In genomic region chr16:43506189-43506751, GRCm38 (mm10) we compare ENCODE assay signal across 7 mouse cellular contexts.
DNase-seq lines count a peak whose midpoint lies in the region; ATAC-seq and TF ChIP-seq lines count a peak whose summit lies in the region.

No protein-coding gene starts in this region.

- H3K36me3 ChIP-seq in lung, embryonic 14.5 days (ENCODE audit: insufficient read depth): no peaks in the 10 kb centered on the region
- no peaks in the 10 kb centered on the region for H3K36me3 ChIP-seq in embryonic facial prominence, embryonic 15.5 days
- H3K36me3 ChIP-seq in hindbrain, embryonic 16.5 days (ENCODE audit: control insufficient read depth, insufficient read depth, low read length): no peaks in the 10 kb centered on the region
- H3K36me3 ChIP-seq in small intestine, adult 2 months (ENCODE audit: control insufficient read depth, insufficient read depth, low read length): no peaks in the 10 kb centered on the region

- peak; percentile 52 for DNase-seq in lung, embryonic 14.5 days
- DNase-seq in lung, postnatal 14 days: no peak
- no peak for DNase-seq in spleen, postnatal 36 days (ENCODE audit: low spot score in 2 of 2)
- DNase-seq in gastrocnemius, postnatal 25 days: no peak

- TF ChIP-seq CTCF in lung, embryonic 14.5 days (IDR thresholded peaks at IDR 0.05; ENCODE audit: low read depth): no peak
- no peak for TF ChIP-seq CTCF in small intestine, adult 2 months (IDR thresholded peaks at IDR 0.05; ENCODE audit: extremely low read depth, insufficient read length, insufficient replicate concordance, low read depth, low read length)

- ATAC-seq in lung, embryonic 14.5 days (ENCODE audit: insufficient read depth): peak; percentile 39
- no peak for ATAC-seq in embryonic facial prominence, embryonic 15.5 days (ENCODE audit: insufficient number of reproducible peaks, low FRiP score, low TSS enrichment, low read depth)
- ATAC-seq in hindbrain, embryonic 16.5 days: no peak

- H3K27ac ChIP-seq in lung, embryonic 14.5 days (ENCODE audit: low read depth): peak overlapping the region; percentile 25
- peak overlapping the region; percentile 55; the same call in 1 of the 2 replicates for H3K27ac ChIP-seq in embryonic facial prominence, embryonic 15.5 days (replicated peaks)
- peak overlapping the region; percentile 68 for H3K27ac ChIP-seq in hindbrain, embryonic 16.5 days (ENCODE audit: low read depth, low read length)
- H3K27ac ChIP-seq in small intestine, adult 2 months (ENCODE audit: insufficient read depth, low read depth, low read length): peak overlapping the region; percentile 70

- 7% methylated on average over 9 of the region's 9 CpGs for WGBS in lung, embryonic 14.5 days
- 24% methylated on average over 9 of the region's 9 CpGs for WGBS in embryonic facial prominence, embryonic 15.5 days
- WGBS in hindbrain, embryonic 16.5 days: 9% methylated on average over 9 of the region's 9 CpGs
- 9% methylated on average over 9 of the region's 9 CpGs for WGBS in small intestine, adult 2 months

- H3K27me3 ChIP-seq in lung, embryonic 14.5 days (ENCODE audit: insufficient read depth, low read length): no peaks in the 10 kb centered on the region
- H3K27me3 ChIP-seq in embryonic facial prominence, embryonic 15.5 days: no peaks in the 10 kb centered on the region
- H3K27me3 ChIP-seq in hindbrain, embryonic 16.5 days (replicated peaks; ENCODE audit: control insufficient read depth, insufficient read depth, low read length): no peaks in the 10 kb centered on the region
- no peaks in the 10 kb centered on the region; the same call in 1 of the 2 replicates for H3K27me3 ChIP-seq in small intestine, adult 2 months (ENCODE audit: control insufficient read depth, insufficient read depth, low read length)

- H3K4me3 ChIP-seq in lung, embryonic 14.5 days (ENCODE audit: low read depth, low read length): peak overlapping the region; percentile 22
- H3K4me3 ChIP-seq in embryonic facial prominence, embryonic 15.5 days (replicated peaks): peak overlapping the region; percentile 11; the same call in 1 of the 2 replicates
- H3K4me3 ChIP-seq in hindbrain, embryonic 16.5 days (ENCODE audit: low read length): peak overlapping the region; percentile 35
- no peak overlapping the region; the same call in 1 of the 2 replicates for H3K4me3 ChIP-seq in small intestine, adult 2 months (ENCODE audit: low read depth, low read length)

- H3K9ac ChIP-seq in lung, embryonic 14.5 days: peak overlapping the region; percentile 35; the same call in 1 of the 2 replicates
- no peak overlapping the region for H3K9ac ChIP-seq in embryonic facial prominence, embryonic 15.5 days
- peak overlapping the region; percentile 55 for H3K9ac ChIP-seq in hindbrain, embryonic 16.5 days (ENCODE audit: low read depth, low read length)

- TF ChIP-seq POLR2A in small intestine, adult 2 months (IDR thresholded peaks at IDR 0.05; ENCODE audit: low read depth, low read length): no peak

- no peaks in the 10 kb centered on the region for H3K9me3 ChIP-seq in lung, embryonic 14.5 days (ENCODE audit: low read depth, low read length)
- H3K9me3 ChIP-seq in embryonic facial prominence, embryonic 15.5 days (replicated peaks): no peaks in the 10 kb centered on the region
- H3K9me3 ChIP-seq in hindbrain, embryonic 16.5 days (ENCODE audit: control insufficient read depth, low read length): no peaks in the 10 kb centered on the region

- no peaks in the 10 kb centered on the region for H3K4me1 ChIP-seq in lung, embryonic 14.5 days (ENCODE audit: insufficient read depth)
- peaks cover 15% of the 10 kb centered on the region; the same call in 1 of the 2 replicates for H3K4me1 ChIP-seq in embryonic facial prominence, embryonic 15.5 days
- peaks cover 16% of the 10 kb centered on the region for H3K4me1 ChIP-seq in hindbrain, embryonic 16.5 days (ENCODE audit: control insufficient read depth, insufficient read depth, low read depth, low read length)
- peaks cover 2% of the 10 kb centered on the region; the same call in 1 of the 2 replicates for H3K4me1 ChIP-seq in small intestine, adult 2 months (ENCODE audit: control insufficient read depth, insufficient read depth, insufficient read length, low read length)

- H3K4me2 ChIP-seq in lung, embryonic 14.5 days: peak overlapping the region; percentile 59
- H3K4me2 ChIP-seq in embryonic facial prominence, embryonic 15.5 days (replicated peaks): peak overlapping the region; percentile 35
- H3K4me2 ChIP-seq in hindbrain, embryonic 16.5 days (ENCODE audit: low read length): peak overlapping the region; percentile 67
